Mouse (Mus musculus): ENCODE measurements around the gene Chrna7. TPM values are rescaled to one million over a fixed set of nuclear protein-coding genes. Genes with fewer than 3 reads are reported as not detected.

Gene Chrna7
- polyA plus RNA-seq, 1 experiment from 2014 or later: 1.6 TPM

Other genes with a start within 250 kb of the Chrna7 start
- gene Otud7a, start 232.2 kb upstream of the Chrna7 start, polyA plus RNA-seq (2015; fragmentation: Nextera tagmentation; extraction: Ambion mirVana): 0.35 and 0.77 TPM in 2 replicates

Measured in intestine, embryonic 15.5 days (tissue).